Mouse (Mus musculus): ENCODE data around the gene Gm20388.
A peak's percentile ranks its signal among the peaks of the same experiment; 100 is the strongest.

Gene Gm20388

GRCm38 (mm10) chr8:121047441-121047840 lies 1136.8 kb downstream of the Gm20388 start:
- DNase-seq (ENCODE audit: low read depth, low spot score) = no peak

- DNase-seq (ENCODE audit: low read depth, low spot score) = no peak
Observed at GRCm38 (mm10) chr8:121058081-121058480, 1147.4 kb downstream of the Gm20388 start.

GRCm38 (mm10) chr8:121059098-121059497 lies 1148.5 kb downstream of the Gm20388 start:
- peak; percentile 72 for DNase-seq (ENCODE audit: low read depth, low spot score)

GRCm38 (mm10) chr8:121062521-121062920 lies 1151.9 kb downstream of the Gm20388 start:
- peak; percentile 32 for DNase-seq (ENCODE audit: low read depth, low spot score)

- DNase-seq (ENCODE audit: low read depth, low spot score) = peak; percentile 43
Observed at GRCm38 (mm10) chr8:121063649-121064048, 1153.0 kb downstream of the Gm20388 start.

- no peak for DNase-seq (ENCODE audit: low read depth, low spot score)
Observed at GRCm38 (mm10) chr8:121071454-121071853, 1160.8 kb downstream of the Gm20388 start.

GRCm38 (mm10) chr8:121072406-121073130 lies 1161.9 kb downstream of the Gm20388 start:
- no peak for DNase-seq (ENCODE audit: low read depth, low spot score)

- DNase-seq (ENCODE audit: low read depth, low spot score) = no peak
Observed at GRCm38 (mm10) chr8:121073174-121074107, 1162.8 kb downstream of the Gm20388 start.

- no peak for DNase-seq (ENCODE audit: low read depth, low spot score)
Observed at GRCm38 (mm10) chr8:121074108-121074847, 1163.6 kb downstream of the Gm20388 start.

GRCm38 (mm10) chr8:121074848-121075145 lies 1164.2 kb downstream of the Gm20388 start:
- DNase-seq (ENCODE audit: low read depth, low spot score) = no peak

GRCm38 (mm10) chr8:121075936-121076335 lies 1165.3 kb downstream of the Gm20388 start:
- DNase-seq (ENCODE audit: low read depth, low spot score) = no peak

- no peak for DNase-seq (ENCODE audit: low read depth, low spot score)
Observed at GRCm38 (mm10) chr8:121076555-121076954, 1165.9 kb downstream of the Gm20388 start.

- no peak for DNase-seq (ENCODE audit: low read depth, low spot score)
Observed at GRCm38 (mm10) chr8:121078721-121079120, 1168.1 kb downstream of the Gm20388 start.

GRCm38 (mm10) chr8:121079201-121079600 lies 1168.6 kb downstream of the Gm20388 start:
- no peak for DNase-seq (ENCODE audit: low read depth, low spot score)

GRCm38 (mm10) chr8:121079944-121080343 lies 1169.3 kb downstream of the Gm20388 start:
- DNase-seq (ENCODE audit: low read depth, low spot score) = no peak

- no peak for DNase-seq (ENCODE audit: low read depth, low spot score)
Observed at GRCm38 (mm10) chr8:121080361-121081090, 1169.9 kb downstream of the Gm20388 start.

- no peak for DNase-seq (ENCODE audit: low read depth, low spot score)
Observed at GRCm38 (mm10) chr8:121081398-121081797, 1170.8 kb downstream of the Gm20388 start.

GRCm38 (mm10) chr8:121082218-121083092 lies 1171.8 kb downstream of the Gm20388 start:
- no peak for DNase-seq (ENCODE audit: low read depth, low spot score)

GRCm38 (mm10) chr8:121083093-121083935 lies 1172.7 kb downstream of the Gm20388 start:
- peak; percentile 12 for DNase-seq (ENCODE audit: low read depth, low spot score)

GRCm38 (mm10) chr8:121083936-121084209 lies 1173.2 kb downstream of the Gm20388 start:
- DNase-seq (ENCODE audit: low read depth, low spot score) = no peak
